Mouse (Mus musculus): Measurements from ENCODE around the gene Ccnl2.

DNA sequence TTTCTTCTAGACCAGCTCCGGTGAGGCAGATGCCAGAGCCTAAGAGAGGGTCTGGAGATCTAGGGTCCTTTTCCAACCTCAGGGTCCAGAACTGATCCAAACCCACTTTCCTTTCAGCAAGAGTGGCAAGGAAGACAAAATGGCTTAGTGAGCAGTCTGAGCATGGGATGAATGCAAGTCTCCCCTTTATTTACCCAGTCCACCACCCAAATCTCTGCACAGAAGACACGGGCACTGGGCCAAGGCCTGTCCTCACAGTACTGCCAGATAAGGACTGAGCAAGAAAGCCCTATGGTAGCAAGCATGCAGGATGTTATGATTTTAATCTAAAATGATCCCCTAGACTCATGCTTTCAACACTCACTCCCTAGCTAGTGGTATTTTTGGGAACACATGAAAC is 34.5 kb upstream of the Ccnl2 start:
- TF ChIP-seq CTCF (IDR thresholded peaks at IDR 0.05; ENCODE audit: extremely low read depth, insufficient read depth, low read length) (no peak), POLR2A (IDR thresholded peaks at IDR 0.05; ENCODE audit: extremely low read depth, insufficient read depth, low read length) (no peak)

Measured in cortical plate, adult 2 months (tissue).